Mouse (Mus musculus): ENCODE results near the gene Fry. TPM values are rescaled to one million over a fixed set of nuclear protein-coding genes. Genes with fewer than 3 reads are reported as not detected.

Fry gene
- polyA plus RNA-seq, 1 experiment from 2014 or later, result 10.8 TPM

DNA sequence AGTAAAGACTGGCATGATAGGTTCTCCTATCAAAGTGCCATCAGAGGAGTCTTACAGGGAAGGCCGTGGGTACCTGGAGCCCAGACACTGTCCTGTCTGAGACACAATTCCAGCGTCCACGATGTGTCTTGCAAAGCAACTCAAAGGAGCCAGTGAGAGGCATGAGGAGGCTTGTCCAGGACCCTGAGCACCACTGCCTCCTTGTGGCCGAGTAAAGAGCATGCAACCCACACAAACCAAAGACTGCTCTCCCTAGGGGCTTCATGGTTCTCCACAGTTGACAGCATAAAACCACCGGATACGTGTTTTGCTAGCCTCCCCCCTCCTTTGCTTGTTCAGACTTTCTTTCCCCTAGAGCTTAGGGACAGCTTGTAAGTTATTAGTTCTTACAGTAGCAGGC, 39.2 kb downstream of the Fry start:
- H3K27me3 ChIP-seq, result no peaks in the 10 kb centered on the region
- H3K9me3 ChIP-seq, result no peaks in the 10 kb centered on the region
- H3K4me2 ChIP-seq (replicated peaks), result no peak overlapping the region
- H3K4me3 ChIP-seq, result no peak overlapping the region
- no peak overlapping the region for H3K27ac ChIP-seq
- H3K4me1 ChIP-seq, result peaks cover 9% of the 10 kb centered on the region
- 42% methylated on average over 6 of the region's 6 CpGs for WGBS
- no peaks in the 10 kb centered on the region for H3K36me3 ChIP-seq
- ATAC-seq (ENCODE audit: low FRiP score, low read depth), result no peak
- no peak overlapping the region for H3K9ac ChIP-seq

DNA sequence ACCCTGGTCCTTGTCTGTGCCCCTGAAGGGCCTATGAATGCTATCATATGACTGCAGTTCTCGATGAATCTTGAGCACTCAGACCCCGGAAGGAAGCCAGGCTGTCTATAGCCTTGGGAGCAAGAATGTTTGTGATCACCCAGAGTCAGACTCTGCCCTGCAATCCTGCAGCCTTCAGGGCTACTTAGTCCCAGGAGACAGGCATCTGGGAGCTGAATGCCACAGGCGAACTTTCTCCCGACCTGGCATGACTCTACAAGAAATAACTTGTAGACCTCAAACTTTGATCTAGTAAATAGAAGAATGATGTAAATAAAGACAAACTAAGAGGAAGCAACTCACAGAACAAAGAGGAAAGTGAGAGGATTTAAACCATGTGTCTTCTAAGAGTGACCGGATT, 40.7 kb downstream of the Fry start:
- H3K9ac ChIP-seq, result no peak overlapping the region

DNA sequence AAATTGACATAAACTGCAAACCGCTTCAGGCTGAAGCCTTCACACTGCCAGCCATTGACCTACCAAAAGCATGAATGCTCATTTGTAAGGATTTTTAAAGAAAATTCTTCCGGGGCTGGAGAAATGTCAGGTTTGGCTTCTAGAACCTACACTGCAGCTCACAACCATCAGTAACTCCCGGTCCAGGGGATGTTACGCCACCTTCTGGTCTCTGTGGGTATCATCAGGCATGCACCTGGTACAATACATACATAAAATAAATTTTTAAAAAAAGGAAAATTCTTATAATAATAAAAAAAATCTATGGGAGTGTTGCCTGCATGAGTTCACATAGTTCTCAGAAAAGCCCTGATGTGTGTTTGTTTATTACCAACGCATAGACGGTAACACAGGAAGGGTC, 42.7 kb downstream of the Fry start:
- H3K27ac ChIP-seq, result no peak overlapping the region
- WGBS, result 79% methylated on average over 6 of the region's 6 CpGs
- no peak overlapping the region for H3K9ac ChIP-seq
- H3K4me1 ChIP-seq, result peaks cover 8% of the 10 kb centered on the region
- ATAC-seq (ENCODE audit: low FRiP score, low read depth), result no peak
- no peaks in the 10 kb centered on the region for H3K9me3 ChIP-seq
- no peak overlapping the region for H3K4me2 ChIP-seq (replicated peaks)
- no peaks in the 10 kb centered on the region for H3K36me3 ChIP-seq
- no peak overlapping the region for H3K4me3 ChIP-seq
- no peaks in the 10 kb centered on the region for H3K27me3 ChIP-seq

More for the DNA sequence above, 40.7 kb downstream of the Fry start:
- H3K4me3 ChIP-seq, result no peak overlapping the region
- H3K27me3 ChIP-seq, result no peaks in the 10 kb centered on the region
- H3K9me3 ChIP-seq, result no peaks in the 10 kb centered on the region
- ATAC-seq (ENCODE audit: low FRiP score, low read depth), result no peak
- H3K4me2 ChIP-seq (replicated peaks), result no peak overlapping the region
- H3K4me1 ChIP-seq, result peaks cover 8% of the 10 kb centered on the region
- 39% methylated on average over 5 of the region's 5 CpGs for WGBS
- no peaks in the 10 kb centered on the region for H3K36me3 ChIP-seq
- no peak overlapping the region for H3K27ac ChIP-seq

DNA sequence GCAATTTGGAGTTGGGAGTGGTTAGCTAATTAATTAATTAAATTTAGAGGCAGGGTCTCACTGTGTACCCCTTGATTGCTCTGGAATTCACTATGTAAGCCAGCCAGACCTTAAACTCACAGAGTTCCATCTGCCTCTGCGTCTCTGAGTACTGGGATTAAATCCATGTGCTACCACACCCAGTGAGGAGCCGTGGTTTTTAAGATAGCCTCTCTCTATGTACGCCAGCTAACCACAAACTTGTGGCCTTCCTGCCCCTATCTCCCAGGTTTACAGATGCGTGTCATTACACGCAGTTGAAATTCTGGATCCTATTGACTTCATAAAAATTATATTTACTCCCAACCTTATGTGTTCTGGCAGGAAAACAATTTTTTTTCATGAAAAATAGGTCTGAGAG, 43.5 kb downstream of the Fry start:
- no peak; the same call in 1 of the 2 replicates for ATAC-seq (ENCODE audit: low FRiP score, low read depth)
- Histone ChIP-seq H3K9me3 (no peaks in the 10 kb centered on the region), H3K36me3 (no peaks in the 10 kb centered on the region), H3K4me3 (no peak overlapping the region), H3K27me3 (no peaks in the 10 kb centered on the region), H3K27ac (no peak overlapping the region), H3K9ac (no peak overlapping the region), H3K4me2 (replicated peaks) (no peak overlapping the region), H3K4me1 (peaks cover 8% of the 10 kb centered on the region)
- 62% methylated on average over 5 of the region's 5 CpGs for WGBS

DNA sequence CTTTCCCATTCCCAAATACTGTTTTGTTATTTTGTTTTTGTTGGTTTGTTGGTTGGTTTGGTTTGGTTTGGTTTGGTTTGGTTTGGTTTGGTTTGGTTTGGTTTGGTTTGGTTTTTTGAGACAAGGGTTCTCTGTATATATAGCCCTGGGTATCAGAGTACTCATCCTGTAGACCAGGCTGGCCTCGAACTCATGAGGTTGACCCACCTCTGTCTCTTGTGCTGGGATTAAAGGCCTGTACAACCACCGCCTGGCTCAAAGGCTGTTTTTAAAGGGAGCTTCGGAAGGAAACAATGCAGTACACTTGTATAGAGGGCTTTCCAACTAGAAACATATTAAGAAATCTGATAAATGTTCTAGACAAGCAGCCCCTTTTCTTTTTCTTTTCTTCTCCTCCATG, 46.2 kb downstream of the Fry start:
- Histone ChIP-seq H3K4me1 (peaks cover 1% of the 10 kb centered on the region; the same call in 1 of the 2 replicates), H3K9ac (no peak overlapping the region), H3K27me3 (no peaks in the 10 kb centered on the region), H3K4me2 (replicated peaks) (no peak overlapping the region), H3K27ac (no peak overlapping the region), H3K9me3 (no peaks in the 10 kb centered on the region), H3K36me3 (no peaks in the 10 kb centered on the region), H3K4me3 (no peak overlapping the region)
- no peak for ATAC-seq (ENCODE audit: low FRiP score, low read depth)
- WGBS, result 88% methylated on average over 3 of the region's 3 CpGs

DNA sequence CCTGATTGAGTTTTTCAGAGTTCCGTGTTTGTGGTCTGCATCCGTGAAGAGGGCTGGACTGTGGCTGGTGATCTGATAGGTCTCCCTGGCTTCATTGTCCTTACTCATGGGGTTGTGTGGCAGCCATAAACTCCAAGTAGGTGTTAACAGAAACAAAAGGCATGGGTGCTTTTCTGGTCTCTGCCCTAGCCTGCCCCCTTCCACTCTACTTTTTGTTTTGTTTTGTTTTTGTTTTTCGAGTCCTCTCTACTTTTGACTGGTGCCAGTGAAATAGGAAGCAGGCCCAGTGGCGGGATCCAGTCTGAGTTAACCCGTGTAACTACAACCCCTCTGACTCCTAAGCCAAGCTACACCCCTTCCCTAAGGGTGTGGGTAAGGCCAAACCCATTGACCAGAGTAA, 48.4 kb downstream of the Fry start:
- Histone ChIP-seq H3K4me2 (replicated peaks) (no peak overlapping the region), H3K27me3 (no peaks in the 10 kb centered on the region), H3K9ac (no peak overlapping the region), H3K4me1 (no peaks in the 10 kb centered on the region), H3K36me3 (no peaks in the 10 kb centered on the region), H3K9me3 (no peaks in the 10 kb centered on the region), H3K27ac (no peak overlapping the region), H3K4me3 (no peak overlapping the region)
- 79% methylated on average over 5 of the region's 5 CpGs for WGBS
- no peak for ATAC-seq (ENCODE audit: low FRiP score, low read depth)

DNA sequence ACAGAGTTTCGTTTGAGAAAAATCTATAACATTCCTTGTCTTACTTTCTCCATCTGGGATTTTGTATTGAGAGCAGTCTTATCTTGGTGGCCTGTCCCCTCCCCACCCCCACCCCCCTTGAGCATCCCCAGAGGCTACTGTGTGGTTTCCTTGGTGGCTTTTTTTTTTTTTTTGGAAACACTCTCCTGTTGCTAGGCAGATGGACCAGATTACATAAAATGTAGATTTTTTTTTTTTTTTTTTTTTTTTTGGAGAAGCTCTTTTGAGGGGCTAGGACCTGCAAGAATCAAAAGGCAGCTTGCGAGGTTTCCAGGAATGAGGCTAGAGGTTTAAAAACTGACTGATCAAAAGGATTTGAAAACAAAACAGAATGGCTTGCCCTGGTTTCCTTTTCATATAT, 48.8 kb downstream of the Fry start:
- Histone ChIP-seq H3K4me1 (no peaks in the 10 kb centered on the region), H3K27me3 (no peaks in the 10 kb centered on the region), H3K27ac (no peak overlapping the region), H3K4me3 (no peak overlapping the region), H3K36me3 (no peaks in the 10 kb centered on the region), H3K9me3 (no peaks in the 10 kb centered on the region), H3K4me2 (replicated peaks) (no peak overlapping the region), H3K9ac (no peak overlapping the region)
- 67% methylated on average over 2 of the region's 2 CpGs for WGBS
- ATAC-seq (ENCODE audit: low FRiP score, low read depth), result no peak

DNA sequence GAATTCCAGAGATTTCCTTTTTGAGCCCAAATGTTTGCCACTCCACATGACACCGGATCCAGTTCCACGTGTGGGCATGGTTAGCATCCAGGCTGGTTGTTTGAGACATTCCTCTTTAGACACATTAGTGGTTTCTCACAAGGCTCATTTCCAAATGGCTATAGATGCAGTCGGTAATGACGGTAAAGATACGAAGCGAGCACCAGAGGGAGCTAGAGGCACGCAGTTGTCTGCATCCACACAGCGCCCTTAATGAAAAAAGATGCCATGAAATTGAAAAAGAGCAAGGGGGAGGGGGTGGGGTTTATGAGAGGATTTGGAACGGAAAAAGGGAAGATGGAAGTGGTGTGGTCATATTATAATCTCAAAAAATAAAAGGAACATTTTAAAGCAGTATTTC, 50.3 kb downstream of the Fry start:
- Histone ChIP-seq H3K27me3 (no peaks in the 10 kb centered on the region), H3K9me3 (no peaks in the 10 kb centered on the region), H3K9ac (no peak overlapping the region), H3K36me3 (no peaks in the 10 kb centered on the region), H3K27ac (no peak overlapping the region), H3K4me2 (replicated peaks) (no peak overlapping the region), H3K4me3 (no peak overlapping the region), H3K4me1 (no peaks in the 10 kb centered on the region)
- ATAC-seq (ENCODE audit: low FRiP score, low read depth), result peak; percentile 81
- 3% methylated on average over 9 of the region's 9 CpGs for whole genome bisulfite sequencing

DNA sequence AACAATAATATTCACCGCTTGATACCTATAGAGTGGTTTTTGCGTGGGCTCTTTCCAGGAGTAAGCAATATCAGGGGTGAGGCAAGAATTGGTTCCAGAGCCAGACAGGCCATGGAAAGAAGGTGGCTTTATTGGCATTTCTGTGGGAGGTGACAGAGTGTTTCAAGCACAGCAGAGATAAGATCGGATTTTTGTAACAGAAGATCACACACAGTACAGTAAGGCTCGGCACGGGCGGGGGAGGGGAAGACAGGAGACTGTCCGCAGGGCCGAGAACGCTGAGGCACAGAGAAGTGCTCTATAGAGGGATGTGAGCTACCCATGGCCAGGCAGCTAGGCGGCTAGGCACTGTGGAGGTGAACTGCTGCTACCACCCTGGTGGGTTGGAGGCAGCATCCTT, 53.1 kb downstream of the Fry start:
- Histone ChIP-seq H3K27me3 (no peaks in the 10 kb centered on the region), H3K9me3 (0 out of 2 replicates have a peak, but pooled peaks cover 3% of the 10 kb centered on the region), H3K36me3 (no peaks in the 10 kb centered on the region), H3K9ac (no peak overlapping the region), H3K4me1 (no peaks in the 10 kb centered on the region), H3K4me2 (replicated peaks) (no peak overlapping the region), H3K4me3 (no peak overlapping the region), H3K27ac (no peak overlapping the region)
- WGBS, result 58% methylated on average over 10 of the region's 10 CpGs
- ATAC-seq (ENCODE audit: low FRiP score, low read depth), result no peak

DNA sequence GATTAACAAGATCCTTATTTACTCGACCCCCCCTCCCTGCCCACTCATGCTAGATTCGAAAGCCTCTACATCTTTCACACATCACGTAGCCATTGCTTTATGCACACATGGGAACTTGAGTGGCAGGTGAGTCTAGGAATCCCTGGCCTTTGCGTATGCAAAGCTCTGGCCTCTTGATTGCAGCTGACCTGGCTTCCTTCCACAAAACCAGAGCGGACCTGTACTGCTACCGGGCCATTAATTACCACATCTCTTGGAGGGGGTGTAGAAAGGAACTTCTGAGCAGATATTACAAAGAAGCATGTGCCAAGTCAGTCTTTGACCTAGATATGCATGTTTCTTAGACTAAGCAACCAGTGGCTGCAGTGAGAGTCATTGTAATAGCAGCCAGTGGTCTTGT, 55.4 kb downstream of the Fry start:
- no peak overlapping the region for H3K9ac ChIP-seq
- no peak overlapping the region for H3K4me2 ChIP-seq (replicated peaks)
- no peaks in the 10 kb centered on the region for H3K4me1 ChIP-seq
- ATAC-seq (ENCODE audit: low FRiP score, low read depth), result no peak
- H3K9me3 ChIP-seq, result 0 out of 2 replicates have a peak, but pooled peaks cover 3% of the 10 kb centered on the region
- H3K36me3 ChIP-seq, result no peaks in the 10 kb centered on the region
- WGBS, result 83% methylated on average over 6 of the region's 6 CpGs
- no peak overlapping the region for H3K4me3 ChIP-seq
- H3K27ac ChIP-seq, result no peak overlapping the region
- no peaks in the 10 kb centered on the region for H3K27me3 ChIP-seq

DNA sequence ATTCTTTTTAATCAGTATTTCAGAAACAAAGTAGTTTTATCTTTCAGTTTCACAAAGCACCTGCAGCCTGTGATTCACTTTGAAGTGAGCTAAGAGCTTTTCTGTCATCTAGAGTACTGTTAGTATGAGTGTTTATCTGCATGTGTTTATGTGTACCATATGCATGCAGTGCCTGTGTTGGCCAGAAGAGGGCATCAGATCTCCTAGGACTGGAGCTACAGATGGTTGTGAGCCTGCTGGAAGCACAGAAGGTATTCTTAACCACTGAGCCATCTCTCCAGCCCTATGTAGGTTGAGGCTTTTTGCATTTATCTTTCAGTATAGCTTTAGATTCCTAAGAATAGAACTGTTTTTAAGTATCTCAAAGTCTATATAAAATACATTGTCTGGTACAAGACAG, 56.5 kb downstream of the Fry start:
- Histone ChIP-seq H3K27me3 (no peaks in the 10 kb centered on the region), H3K9ac (no peak overlapping the region), H3K27ac (no peak overlapping the region), H3K36me3 (no peaks in the 10 kb centered on the region), H3K4me2 (replicated peaks) (no peak overlapping the region), H3K4me1 (no peaks in the 10 kb centered on the region), H3K9me3 (0 out of 2 replicates have a peak, but pooled peaks cover 3% of the 10 kb centered on the region), H3K4me3 (no peak overlapping the region)
- no peak for ATAC-seq (ENCODE audit: low FRiP score, low read depth)

DNA sequence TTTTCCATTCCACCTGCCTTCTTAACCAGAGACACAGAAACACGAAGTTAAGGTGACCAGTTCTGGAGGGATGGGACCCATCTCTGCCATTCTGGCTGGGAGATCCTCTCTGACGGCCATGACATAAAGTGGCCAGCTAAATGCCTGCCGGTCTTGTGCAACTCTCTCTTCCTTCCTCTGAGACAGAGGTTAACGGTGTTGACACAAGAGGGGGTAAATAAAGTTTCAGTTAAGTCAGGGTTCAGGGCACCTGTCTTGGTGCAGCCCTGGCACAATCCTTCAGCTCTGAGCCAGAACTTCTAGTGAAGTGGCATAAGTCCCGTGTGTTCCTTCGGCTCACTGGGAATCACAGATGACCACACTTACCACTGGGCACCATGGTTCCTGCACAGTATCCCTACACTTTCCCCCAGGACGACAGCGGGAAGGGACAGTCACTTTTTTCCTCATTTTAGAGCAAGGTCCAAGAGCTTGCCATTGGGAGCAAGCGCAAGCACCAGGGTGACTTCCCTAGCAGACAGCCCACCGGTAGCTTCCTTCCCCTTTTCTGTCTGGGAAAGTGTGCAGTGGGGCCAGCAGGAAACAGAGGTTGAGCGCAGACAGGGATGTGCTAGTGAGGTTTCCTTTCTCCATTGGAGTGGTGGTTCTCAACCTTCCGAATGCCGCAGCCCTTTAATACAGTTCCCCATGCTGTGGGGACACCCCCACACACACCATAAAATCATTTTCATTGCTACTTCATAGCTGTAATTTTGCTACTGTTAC, 58.0 kb downstream of the Fry start:
- Histone ChIP-seq H3K9me3 (0 out of 2 replicates have a peak, but pooled peaks cover 3% of the 10 kb centered on the region), H3K36me3 (no peaks in the 10 kb centered on the region), H3K27me3 (no peaks in the 10 kb centered on the region), H3K9ac (no peak overlapping the region), H3K4me2 (replicated peaks) (no peak overlapping the region), H3K4me1 (no peaks in the 10 kb centered on the region), H3K4me3 (no peak overlapping the region), H3K27ac (no peak overlapping the region)
- WGBS, result 84% methylated on average over 13 of the region's 13 CpGs
- no peak for ATAC-seq (ENCODE audit: low FRiP score, low read depth)

DNA sequence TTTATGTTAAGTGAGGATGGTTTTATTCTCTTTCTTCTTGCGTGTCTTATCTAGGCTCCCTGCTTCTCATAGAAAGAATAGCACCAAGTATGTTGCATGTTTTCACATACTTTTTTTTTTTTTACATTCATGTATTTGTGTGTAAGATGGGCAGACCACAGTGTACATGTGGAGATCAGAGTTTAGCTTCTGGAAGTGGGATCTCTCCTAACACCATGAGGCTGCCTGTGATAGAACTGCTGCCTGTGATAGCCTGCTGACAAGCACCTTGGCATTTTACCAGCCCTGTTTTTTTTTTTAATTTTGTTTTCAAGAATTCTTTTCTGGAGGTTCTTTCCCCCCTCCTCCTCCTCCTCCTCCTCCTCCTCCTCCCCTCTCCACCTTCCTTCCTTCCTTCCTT, 59.3 kb downstream of the Fry start:
- no peaks in the 10 kb centered on the region for H3K4me1 ChIP-seq
- H3K9me3 ChIP-seq, result 0 out of 2 replicates have a peak, but pooled peaks cover 3% of the 10 kb centered on the region
- H3K4me3 ChIP-seq, result no peak overlapping the region
- no peak overlapping the region for H3K27ac ChIP-seq
- no peak overlapping the region for H3K9ac ChIP-seq
- H3K27me3 ChIP-seq, result no peaks in the 10 kb centered on the region
- no peak overlapping the region for H3K4me2 ChIP-seq (replicated peaks)
- H3K36me3 ChIP-seq, result no peaks in the 10 kb centered on the region
- 97% methylated on average over 1 of the region's 1 CpGs for WGBS
- no peak for ATAC-seq (ENCODE audit: low FRiP score, low read depth)
